Mouse (Mus musculus): ENCODE results near the gene Upk2.

DNA sequence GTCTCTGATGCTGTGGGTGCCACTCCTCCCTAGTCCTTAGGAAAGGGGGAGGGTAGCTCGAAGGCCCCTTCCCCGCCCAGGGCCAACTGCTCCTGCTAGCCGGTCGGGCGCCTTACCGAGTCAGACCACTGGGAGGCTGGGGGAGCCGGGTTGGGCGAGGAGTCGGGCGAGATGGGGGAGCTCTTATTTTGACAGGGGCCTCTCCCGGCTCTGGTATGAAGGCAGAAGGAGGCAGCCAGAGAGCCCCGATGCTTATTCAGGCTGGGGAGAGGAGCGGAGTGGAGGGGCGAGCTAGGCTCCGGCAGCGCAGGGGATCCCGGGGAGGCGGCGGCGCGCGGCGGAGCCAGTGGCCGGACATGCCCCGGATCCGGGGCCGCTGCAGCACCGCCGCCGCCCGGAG, 27.8 kb upstream of the Upk2 start, which contains the start of gene Bcl9l:
- peak; percentile 82; the same call in 1 of the 2 replicates for TF ChIP-seq POLR2A (IDR thresholded peaks at IDR 0.05; ENCODE audit: low read depth, low read length)
- peak; percentile 52; the same call in 1 of the 2 replicates for TF ChIP-seq CTCF (IDR thresholded peaks at IDR 0.05; ENCODE audit: extremely low read depth, insufficient read length, insufficient replicate concordance, low read depth, low read length)
